Mouse (Mus musculus): ENCODE data around the gene Pomgnt1. TPM values are rescaled to one million over a fixed set of nuclear protein-coding genes. Genes with fewer than 3 reads are reported as not detected.

Gene Pomgnt1
- polyA plus RNA-seq, 1 experiment from 2014 or later: 49.4 TPM

- ATAC-seq (ENCODE audit: insufficient read depth, low FRiP score): no peak
- peaks cover 46% of the 10 kb centered on the region for H3K36me3 ChIP-seq (ENCODE audit: control insufficient read depth, insufficient read depth, low read length)
- no peaks in the 10 kb centered on the region for H3K4me1 ChIP-seq (ENCODE audit: control insufficient read depth, insufficient read depth, low read length)
- H3K27ac ChIP-seq (ENCODE audit: low read length): no peak overlapping the region
- H3K27me3 ChIP-seq (ENCODE audit: control insufficient read depth, insufficient read depth, low read length): no peaks in the 10 kb centered on the region
- H3K9me3 ChIP-seq (replicated peaks; ENCODE audit: control insufficient read depth, low read length): no peaks in the 10 kb centered on the region
- WGBS: 91% methylated on average over 10 of the region's 10 CpGs
- H3K4me3 ChIP-seq (replicated peaks; ENCODE audit: low read length): no peak overlapping the region
- no peak overlapping the region for H3K4me2 ChIP-seq (ENCODE audit: low read depth, low read length)
- H3K9ac ChIP-seq (ENCODE audit: low read length): no peak overlapping the region
Measured at GRCm38 (mm10) chr4:116096291-116096690, 27.3 kb upstream of the Pomgnt1 start.

- Histone ChIP-seq H3K9ac (ENCODE audit: low read length) (no peak overlapping the region), H3K9me3 (replicated peaks; ENCODE audit: control insufficient read depth, low read length) (no peaks in the 10 kb centered on the region), H3K36me3 (ENCODE audit: control insufficient read depth, insufficient read depth, low read length) (peaks cover 46% of the 10 kb centered on the region), H3K27me3 (ENCODE audit: control insufficient read depth, insufficient read depth, low read length) (no peaks in the 10 kb centered on the region), H3K4me2 (ENCODE audit: low read depth, low read length) (no peak overlapping the region), H3K4me1 (ENCODE audit: control insufficient read depth, insufficient read depth, low read length) (no peaks in the 10 kb centered on the region), H3K27ac (ENCODE audit: low read length) (no peak overlapping the region), H3K4me3 (replicated peaks; ENCODE audit: low read length) (no peak overlapping the region)
- no peak for ATAC-seq (ENCODE audit: insufficient read depth, low FRiP score)
- WGBS: 60% methylated on average over 8 of the region's 8 CpGs
Measured at GRCm38 (mm10) chr4:116097211-116097610, 26.4 kb upstream of the Pomgnt1 start.

DNA sequence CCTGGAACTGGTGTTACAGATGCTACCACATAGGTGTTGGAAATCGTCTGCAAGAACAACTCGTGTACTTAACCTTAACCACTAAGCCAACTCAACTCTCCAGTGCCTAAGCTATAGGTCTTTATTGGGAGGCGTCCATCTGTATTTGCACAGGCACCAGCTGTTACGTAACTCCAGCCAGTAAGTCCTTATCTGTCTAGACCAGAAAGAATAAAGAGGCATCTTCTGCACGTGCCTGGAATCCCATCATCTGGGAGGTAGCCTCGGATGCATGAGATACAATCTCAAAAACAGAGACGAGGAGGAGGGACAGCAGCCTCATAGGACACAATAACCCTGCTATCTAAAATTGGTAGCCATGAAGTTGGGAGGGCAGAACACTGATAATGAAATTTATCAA lies 22.7 kb upstream of the Pomgnt1 start:
- H3K4me2 ChIP-seq (ENCODE audit: low read depth, low read length): no peak overlapping the region
- no peak overlapping the region for H3K4me3 ChIP-seq (replicated peaks; ENCODE audit: low read length)
- no peaks in the 10 kb centered on the region for H3K4me1 ChIP-seq (ENCODE audit: control insufficient read depth, insufficient read depth, low read length)
- ATAC-seq (ENCODE audit: insufficient read depth, low FRiP score): no peak
- peaks cover 33% of the 10 kb centered on the region for H3K36me3 ChIP-seq (ENCODE audit: control insufficient read depth, insufficient read depth, low read length)
- H3K27me3 ChIP-seq (ENCODE audit: control insufficient read depth, insufficient read depth, low read length): no peaks in the 10 kb centered on the region
- H3K9ac ChIP-seq (ENCODE audit: low read length): no peak overlapping the region
- WGBS: 75% methylated on average over 7 of the region's 7 CpGs
- no peak overlapping the region for H3K27ac ChIP-seq (ENCODE audit: low read length)
- H3K9me3 ChIP-seq (replicated peaks; ENCODE audit: control insufficient read depth, low read length): no peaks in the 10 kb centered on the region

GRCm38 (mm10) chr4:116105278-116105677 lies 18.4 kb upstream of the Pomgnt1 start:
- 94% methylated on average over 5 of the region's 5 CpGs for WGBS
- Histone ChIP-seq H3K9ac (ENCODE audit: low read length) (no peak overlapping the region), H3K27ac (ENCODE audit: low read length) (no peak overlapping the region), H3K27me3 (ENCODE audit: control insufficient read depth, insufficient read depth, low read length) (no peaks in the 10 kb centered on the region), H3K9me3 (replicated peaks; ENCODE audit: control insufficient read depth, low read length) (no peaks in the 10 kb centered on the region), H3K4me1 (ENCODE audit: control insufficient read depth, insufficient read depth, low read length) (no peaks in the 10 kb centered on the region), H3K36me3 (ENCODE audit: control insufficient read depth, insufficient read depth, low read length) (no peaks in the 10 kb centered on the region), H3K4me3 (replicated peaks; ENCODE audit: low read length) (no peak overlapping the region), H3K4me2 (ENCODE audit: low read depth, low read length) (no peak overlapping the region)
- no peak for ATAC-seq (ENCODE audit: insufficient read depth, low FRiP score)

DNA sequence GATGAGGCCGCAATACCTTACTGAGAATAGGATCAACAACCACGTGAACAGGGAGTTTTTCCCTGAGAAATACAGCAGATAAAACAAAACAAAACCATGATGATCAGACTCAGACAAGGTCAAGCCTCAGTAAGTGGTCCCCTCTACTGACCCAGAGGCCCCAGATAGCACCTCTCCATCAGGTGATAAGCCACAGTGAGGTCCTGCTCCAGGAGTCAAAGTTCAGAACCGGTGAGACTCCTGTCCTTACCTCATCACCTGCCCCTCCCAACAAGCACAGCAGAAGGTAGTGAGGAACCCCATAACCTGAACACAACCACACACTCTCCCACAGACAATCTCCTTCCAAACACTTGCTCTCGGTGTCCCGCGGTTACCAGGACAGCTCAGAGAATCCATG lies 12.9 kb upstream of the Pomgnt1 start:
- 90% methylated on average over 6 of the region's 6 CpGs for WGBS
- H3K36me3 ChIP-seq (ENCODE audit: control insufficient read depth, insufficient read depth, low read length): no peaks in the 10 kb centered on the region
- H3K4me1 ChIP-seq (ENCODE audit: control insufficient read depth, insufficient read depth, low read length): no peaks in the 10 kb centered on the region
- no peak overlapping the region for H3K4me2 ChIP-seq (ENCODE audit: low read depth, low read length)
- H3K4me3 ChIP-seq (replicated peaks; ENCODE audit: low read length): no peak overlapping the region
- ATAC-seq (ENCODE audit: insufficient read depth, low FRiP score): no peak
- H3K27me3 ChIP-seq (ENCODE audit: control insufficient read depth, insufficient read depth, low read length): no peaks in the 10 kb centered on the region
- no peaks in the 10 kb centered on the region for H3K9me3 ChIP-seq (replicated peaks; ENCODE audit: control insufficient read depth, low read length)
- H3K9ac ChIP-seq (ENCODE audit: low read length): no peak overlapping the region
- no peak overlapping the region for H3K27ac ChIP-seq (ENCODE audit: low read length)

DNA sequence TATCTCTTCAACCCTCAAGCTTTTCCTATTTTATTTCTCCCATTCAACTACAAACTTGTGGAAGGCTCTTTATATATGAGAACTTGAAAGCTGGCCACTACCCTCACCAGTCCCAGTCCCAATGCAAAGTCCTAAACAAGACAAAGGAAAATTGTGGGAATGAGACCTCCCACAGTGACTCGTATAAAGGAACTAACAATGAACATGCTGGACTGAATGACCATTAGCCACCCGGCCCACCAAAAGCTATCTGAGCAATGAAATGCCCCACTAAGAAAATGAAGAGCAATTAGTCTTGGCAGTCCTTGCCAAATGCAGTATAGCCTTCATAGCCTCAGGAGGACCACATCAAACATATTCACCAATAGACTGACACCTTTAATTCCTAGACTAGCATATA lies 12.2 kb upstream of the Pomgnt1 start:
- no peak overlapping the region for H3K4me3 ChIP-seq (replicated peaks; ENCODE audit: low read length)
- WGBS: 76% methylated on average over 2 of the region's 2 CpGs
- H3K36me3 ChIP-seq (ENCODE audit: control insufficient read depth, insufficient read depth, low read length): no peaks in the 10 kb centered on the region
- H3K4me1 ChIP-seq (ENCODE audit: control insufficient read depth, insufficient read depth, low read length): no peaks in the 10 kb centered on the region
- no peaks in the 10 kb centered on the region for H3K27me3 ChIP-seq (ENCODE audit: control insufficient read depth, insufficient read depth, low read length)
- H3K4me2 ChIP-seq (ENCODE audit: low read depth, low read length): no peak overlapping the region
- H3K9ac ChIP-seq (ENCODE audit: low read length): no peak overlapping the region
- H3K9me3 ChIP-seq (replicated peaks; ENCODE audit: control insufficient read depth, low read length): no peaks in the 10 kb centered on the region
- H3K27ac ChIP-seq (ENCODE audit: low read length): no peak overlapping the region
- no peak for ATAC-seq (ENCODE audit: insufficient read depth, low FRiP score)

DNA sequence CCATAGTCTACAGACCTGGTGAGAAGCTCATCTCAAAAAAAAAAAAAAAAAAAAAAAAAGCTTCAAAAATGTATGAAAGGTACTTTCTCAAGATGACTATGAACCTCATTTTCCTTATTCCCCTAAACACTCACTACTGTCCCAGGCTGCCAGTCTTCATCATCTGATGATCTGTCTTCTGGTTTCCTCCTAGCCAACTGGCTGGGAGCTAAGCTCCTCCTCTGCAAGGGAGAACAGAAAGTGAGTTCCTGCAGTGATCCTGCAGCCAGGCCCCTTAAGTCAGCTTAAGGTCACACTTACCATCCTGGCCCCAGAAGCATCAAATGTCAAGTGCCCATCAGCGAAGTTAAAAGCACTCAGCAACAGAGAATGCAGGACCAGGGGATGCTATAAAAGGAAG lies 878 bp upstream of the Pomgnt1 start:
- Histone ChIP-seq H3K27ac (ENCODE audit: low read length) (no peak overlapping the region), H3K4me3 (replicated peaks; ENCODE audit: low read length) (peak overlapping the region; percentile 68), H3K27me3 (ENCODE audit: control insufficient read depth, insufficient read depth, low read length) (no peaks in the 10 kb centered on the region), H3K4me2 (ENCODE audit: low read depth, low read length) (peak overlapping the region; percentile 72), H3K4me1 (ENCODE audit: control insufficient read depth, insufficient read depth, low read length) (peaks cover 12% of the 10 kb centered on the region), H3K9ac (ENCODE audit: low read length) (peak overlapping the region; percentile 67), H3K36me3 (ENCODE audit: control insufficient read depth, insufficient read depth, low read length) (no peaks in the 10 kb centered on the region), H3K9me3 (replicated peaks; ENCODE audit: control insufficient read depth, low read length) (no peaks in the 10 kb centered on the region)
- ATAC-seq (ENCODE audit: insufficient read depth, low FRiP score): no peak
- WGBS: 0% methylated on average over 1 of the region's 1 CpGs

DNA sequence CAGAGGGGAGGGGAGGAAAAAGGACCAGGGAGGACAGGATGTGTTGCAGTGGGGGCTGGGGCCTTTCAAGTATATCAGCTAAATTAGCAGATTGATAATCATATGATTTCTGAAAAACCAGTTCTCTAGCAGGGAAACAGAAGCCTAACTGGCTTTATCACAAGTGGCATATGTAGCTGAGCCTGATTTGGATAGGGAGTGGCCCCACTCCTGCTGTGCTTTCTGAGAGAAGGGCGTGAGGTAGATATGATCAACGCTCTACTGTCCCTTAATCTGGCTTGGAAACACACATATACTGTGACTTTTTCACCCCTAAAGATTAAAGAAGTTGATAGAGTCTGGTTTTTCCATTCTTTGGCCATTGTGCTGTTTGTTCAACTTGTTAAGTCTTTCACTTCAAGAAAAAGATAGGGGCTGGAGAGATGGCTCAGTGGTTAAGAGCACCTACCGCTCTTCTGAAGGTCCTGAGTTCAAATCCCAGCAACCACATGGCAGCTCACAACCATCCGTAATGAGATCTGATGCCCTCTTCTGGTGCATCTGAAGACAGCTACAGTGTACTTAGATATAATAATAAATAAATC lies 2.3 kb downstream of the Pomgnt1 start:
- H3K27me3 ChIP-seq (ENCODE audit: control insufficient read depth, insufficient read depth, low read length): no peaks in the 10 kb centered on the region
- no peak overlapping the region for H3K4me2 ChIP-seq (ENCODE audit: low read depth, low read length)
- no peaks in the 10 kb centered on the region for H3K9me3 ChIP-seq (replicated peaks; ENCODE audit: control insufficient read depth, low read length)
- no peaks in the 10 kb centered on the region for H3K36me3 ChIP-seq (ENCODE audit: control insufficient read depth, insufficient read depth, low read length)
- 89% methylated on average over 4 of the region's 4 CpGs for WGBS
- no peak overlapping the region for H3K4me3 ChIP-seq (replicated peaks; ENCODE audit: low read length)
- 0 out of 2 replicates have a peak overlapping the region, but pooled peaks have one; percentile 15 for H3K27ac ChIP-seq (ENCODE audit: low read length)
- H3K4me1 ChIP-seq (ENCODE audit: control insufficient read depth, insufficient read depth, low read length): peaks cover 12% of the 10 kb centered on the region
- H3K9ac ChIP-seq (ENCODE audit: low read length): no peak overlapping the region
- no peak for ATAC-seq (ENCODE audit: insufficient read depth, low FRiP score)

DNA sequence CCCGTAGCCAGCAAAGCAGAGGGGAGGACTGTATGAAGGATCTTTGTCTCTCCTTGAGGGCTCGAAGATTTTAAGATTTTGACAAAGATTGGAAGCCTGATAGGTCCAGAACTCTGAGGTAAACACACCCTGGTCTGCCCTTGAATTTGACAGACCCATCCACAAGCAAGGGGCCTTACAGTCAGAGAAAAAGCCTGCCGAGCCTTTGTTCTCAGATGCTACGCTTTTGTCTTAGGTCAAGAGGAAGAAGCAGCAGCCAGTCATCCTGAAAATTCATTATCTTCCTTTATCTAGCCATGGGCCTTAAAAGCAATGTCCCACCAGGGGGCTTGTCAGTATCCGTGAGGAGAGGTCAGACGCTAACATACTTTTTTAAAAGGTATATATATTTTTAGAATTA lies 4.3 kb downstream of the Pomgnt1 start:
- Histone ChIP-seq H3K9ac (ENCODE audit: low read length) (no peak overlapping the region), H3K9me3 (replicated peaks; ENCODE audit: control insufficient read depth, low read length) (no peaks in the 10 kb centered on the region), H3K4me1 (ENCODE audit: control insufficient read depth, insufficient read depth, low read length) (peaks cover 6% of the 10 kb centered on the region), H3K36me3 (ENCODE audit: control insufficient read depth, insufficient read depth, low read length) (no peaks in the 10 kb centered on the region), H3K27ac (ENCODE audit: low read length) (no peak overlapping the region), H3K27me3 (ENCODE audit: control insufficient read depth, insufficient read depth, low read length) (no peaks in the 10 kb centered on the region), H3K4me2 (ENCODE audit: low read depth, low read length) (no peak overlapping the region), H3K4me3 (replicated peaks; ENCODE audit: low read length) (no peak overlapping the region)
- no peak for ATAC-seq (ENCODE audit: insufficient read depth, low FRiP score)
- 73% methylated on average over 6 of the region's 6 CpGs for WGBS

GRCm38 (mm10) chr4:116133126-116133525 lies 9.5 kb downstream of the Pomgnt1 start:
- H3K36me3 ChIP-seq (ENCODE audit: control insufficient read depth, insufficient read depth, low read length): no peaks in the 10 kb centered on the region
- no peak overlapping the region for H3K4me2 ChIP-seq (ENCODE audit: low read depth, low read length)
- no peak overlapping the region for H3K4me3 ChIP-seq (replicated peaks; ENCODE audit: low read length)
- no peaks in the 10 kb centered on the region for H3K27me3 ChIP-seq (ENCODE audit: control insufficient read depth, insufficient read depth, low read length)
- no peak overlapping the region for H3K9ac ChIP-seq (ENCODE audit: low read length)
- H3K9me3 ChIP-seq (replicated peaks; ENCODE audit: control insufficient read depth, low read length): no peaks in the 10 kb centered on the region
- no peaks in the 10 kb centered on the region for H3K4me1 ChIP-seq (ENCODE audit: control insufficient read depth, insufficient read depth, low read length)
- no peak overlapping the region for H3K27ac ChIP-seq (ENCODE audit: low read length)
- no peak for ATAC-seq (ENCODE audit: insufficient read depth, low FRiP score)
- 76% methylated on average over 4 of the region's 4 CpGs for WGBS

Measured in stomach, embryonic 16.5 days (tissue).